Mouse (Mus musculus) midbrain, embryonic 15.5 days (tissue): ENCODE data around the gene Ophn1. TPM values are rescaled to one million over a fixed set of nuclear protein-coding genes. Genes with fewer than 3 reads are reported as not detected.

Source experiments
- ATAC-seq: fragments of 200-750 bp; cut with Nextera tagmentation; replicated peaks from 2 replicates; pipeline ENCODE4 v1.8.0; 2017; ENCODE audit warnings: moderate TSS enrichment
- H3K27ac ChIP-seq: fragments of 300-500 bp; sonication (generic); 2 replicates; pipeline ENCODE4 v1.5.1; 2015; ENCODE audit warnings: mild to moderate bottlenecking, inconsistent platforms
- H3K27me3 ChIP-seq: fragments of 300-500 bp; sonication (generic); replicated peaks from 2 replicates; pipeline ENCODE4 v1.6.1; 2015; ENCODE audit warnings: inconsistent platforms
- H3K36me3 ChIP-seq: fragments of 300-500 bp; sonication (generic); replicated peaks from 2 replicates; pipeline ENCODE4 v1.6.1; 2015; ENCODE audit warnings: inconsistent platforms
- H3K4me1 ChIP-seq: fragments of 300-500 bp; sonication (generic); 2 replicates; pipeline ENCODE4 v1.6.1; 2015; ENCODE audit warnings: inconsistent platforms
- H3K4me2 ChIP-seq: fragments of 300-500 bp; sonication (generic); 2 replicates; pipeline ENCODE4 v1.6.1; 2015; ENCODE audit warnings: inconsistent platforms, mild to moderate bottlenecking, moderate library complexity
- H3K4me3 ChIP-seq: fragments of 300-500 bp; sonication (generic); 2 replicates; pipeline ENCODE4 v1.5.1; 2015; ENCODE audit warnings: mild to moderate bottlenecking, inconsistent platforms
- H3K9ac ChIP-seq: fragments of 300-500 bp; sonication (generic); 2 replicates; pipeline ENCODE4 v1.6.1; 2015; ENCODE audit warnings: mild to moderate bottlenecking, inconsistent platforms
- H3K9me3 ChIP-seq: fragments of 300-500 bp; sonication (generic); 2 replicates; pipeline ENCODE4 v1.6.1; 2016; ENCODE audit warnings: inconsistent platforms
- WGBS: fragments of 180-500 bp; shearing (Covaris S2); methylation state at CpG from one replicate; pipeline ENCODE4 v1.1.7; 2015; ENCODE audit warnings: mixed read lengths; 5-methylcytosine and 5-hydroxymethylcytosine counted together
- polyA plus RNA-seq: library from polyadenylated mRNA; unstranded; fragments of >200 nt; fragmentation: Nextera tagmentation; extraction: Ambion mirVana; gene quantifications from 2 replicates; pipeline ENCODE4 v1.2.1, GENCODE M21; 2015

Gene Ophn1
- polyA plus RNA-seq, 1 experiment from 2014 or later: 46.6 TPM

DNA sequence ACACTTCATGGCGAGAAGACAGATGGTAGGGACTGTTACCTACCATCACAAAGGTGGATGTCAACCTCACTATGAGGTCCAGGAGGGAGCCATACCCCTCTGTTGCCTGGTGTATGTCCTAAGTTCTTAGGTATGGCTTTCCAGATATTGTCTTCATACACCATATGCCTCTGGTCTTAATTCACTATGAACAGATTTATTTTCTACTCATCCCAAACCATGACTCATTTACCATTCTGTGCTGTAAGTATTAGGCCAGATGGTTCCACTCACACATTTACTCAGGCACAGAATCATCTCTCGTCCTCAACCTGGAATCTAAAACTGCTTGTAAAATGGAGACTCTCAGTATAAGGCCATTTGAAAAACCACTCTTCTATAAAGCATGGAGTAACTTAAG is 135.7 kb downstream of the Ophn1 start:
- ATAC-seq: no peak

DNA sequence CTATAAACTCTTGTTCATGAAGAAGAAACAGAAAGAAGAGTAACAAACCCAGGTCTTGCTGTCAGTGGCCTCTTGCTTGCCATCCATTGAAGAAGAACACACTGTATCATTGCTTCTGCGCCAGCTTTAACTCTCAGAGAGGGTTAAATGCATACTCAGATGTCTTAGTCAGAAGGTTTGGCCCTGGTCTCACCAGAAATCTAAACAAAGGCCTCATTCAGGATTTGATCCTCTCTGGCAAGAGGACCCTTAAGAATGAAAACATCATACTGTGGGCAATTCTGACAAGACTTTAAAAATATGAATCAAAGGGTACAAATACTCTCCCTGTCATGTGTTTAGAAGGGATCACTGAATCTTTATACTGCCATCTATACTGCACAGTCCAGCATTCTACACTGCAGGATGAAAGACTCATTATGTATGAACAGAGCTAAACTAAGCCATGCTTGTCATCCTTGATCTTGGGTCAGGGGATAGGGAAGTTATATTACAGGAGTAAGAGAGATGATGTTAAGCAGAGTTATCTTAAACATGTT is 139.5 kb downstream of the Ophn1 start:
- 78% methylated on average over 1 of the region's 1 CpGs for WGBS
- Histone ChIP-seq H3K27me3 (no peaks in the 10 kb centered on the region), H3K36me3 (no peaks in the 10 kb centered on the region), H3K9ac (no peak overlapping the region), H3K4me3 (no peak overlapping the region), H3K4me1 (no peaks in the 10 kb centered on the region), H3K27ac (no peak overlapping the region), H3K9me3 (no peaks in the 10 kb centered on the region), H3K4me2 (no peak overlapping the region)
- no peak for ATAC-seq

More for the DNA sequence above, 135.7 kb downstream of the Ophn1 start:
- H3K36me3 ChIP-seq: no peaks in the 10 kb centered on the region
- WGBS: 74% methylated on average over 2 of the region's 2 CpGs
- no peaks in the 10 kb centered on the region for H3K4me1 ChIP-seq
- H3K27ac ChIP-seq: no peak overlapping the region
- no peak overlapping the region for H3K4me2 ChIP-seq
- no peaks in the 10 kb centered on the region for H3K9me3 ChIP-seq
- H3K9ac ChIP-seq: no peak overlapping the region
- no peaks in the 10 kb centered on the region for H3K27me3 ChIP-seq
- no peak overlapping the region for H3K4me3 ChIP-seq

DNA sequence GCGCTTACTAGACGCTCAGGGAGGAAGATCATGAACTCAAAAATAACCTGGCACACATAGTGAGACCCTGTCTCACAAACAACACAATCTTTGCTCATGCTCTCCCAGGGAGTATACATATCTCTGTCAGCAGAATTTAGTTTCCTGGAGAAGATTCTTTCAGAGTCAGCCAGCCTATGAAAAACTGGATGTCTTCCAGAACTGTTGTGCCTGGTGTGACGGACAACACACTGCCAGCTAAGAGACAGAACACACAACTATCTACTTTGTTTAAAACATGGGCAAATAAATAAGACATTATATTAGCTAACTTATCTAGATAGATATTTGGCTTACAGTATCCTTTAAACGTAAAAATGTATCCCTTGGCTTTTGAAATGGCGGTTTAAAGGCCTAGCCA is 154.1 kb downstream of the Ophn1 start:
- Histone ChIP-seq H3K36me3 (no peaks in the 10 kb centered on the region), H3K27ac (no peak overlapping the region), H3K4me3 (no peak overlapping the region), H3K9ac (no peak overlapping the region), H3K9me3 (no peaks in the 10 kb centered on the region), H3K27me3 (no peaks in the 10 kb centered on the region), H3K4me2 (no peak overlapping the region), H3K4me1 (no peaks in the 10 kb centered on the region)
- no peak for ATAC-seq
- WGBS: 86% methylated on average over 5 of the region's 5 CpGs

DNA sequence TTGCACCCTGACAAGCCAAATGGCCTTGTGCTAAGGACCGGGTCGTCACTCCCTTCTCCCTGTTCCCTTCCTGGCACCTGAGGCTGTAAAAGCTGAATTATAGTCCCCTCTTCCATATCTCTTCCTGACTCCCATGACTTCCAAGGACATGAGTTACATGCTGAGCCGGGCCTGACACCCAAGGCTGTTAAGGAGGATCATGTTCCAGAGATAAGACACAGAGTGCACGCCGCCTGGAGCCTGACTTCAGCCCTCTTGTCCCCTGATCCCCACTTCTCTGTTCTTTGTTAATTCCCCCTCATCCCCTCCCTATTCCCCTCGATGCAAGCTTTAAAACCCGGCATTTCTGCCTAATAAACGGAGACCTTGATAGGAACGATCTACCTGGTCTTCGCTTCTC is 167.8 kb downstream of the Ophn1 start:
- Histone ChIP-seq H3K36me3 (no peaks in the 10 kb centered on the region), H3K27me3 (no peaks in the 10 kb centered on the region), H3K4me1 (no peaks in the 10 kb centered on the region), H3K9ac (no peak overlapping the region), H3K27ac (no peak overlapping the region), H3K9me3 (no peaks in the 10 kb centered on the region), H3K4me3 (no peak overlapping the region), H3K4me2 (no peak overlapping the region)
- WGBS: 85% methylated on average over 10 of the region's 10 CpGs
- no peak for ATAC-seq

DNA sequence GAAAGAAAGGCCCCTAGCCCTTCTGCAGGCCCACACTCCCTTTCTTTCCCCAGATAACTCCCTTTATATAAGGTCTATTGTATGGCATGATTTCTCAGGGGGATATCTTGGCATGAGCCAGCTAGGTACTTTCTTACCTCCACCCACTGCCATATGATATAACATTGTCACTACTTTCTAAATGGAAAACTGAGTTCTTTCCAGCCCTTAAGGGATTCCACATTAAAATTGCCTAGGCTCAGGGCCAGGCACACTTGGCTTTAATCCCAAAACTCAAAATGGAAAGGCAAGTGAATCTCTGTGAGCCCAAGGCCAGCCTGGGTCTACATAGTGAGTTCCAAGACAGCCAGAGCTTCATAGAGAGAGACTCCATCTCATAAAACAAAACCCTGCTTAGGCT is 183.1 kb downstream of the Ophn1 start:
- no peak overlapping the region for H3K9ac ChIP-seq
- H3K27me3 ChIP-seq: no peaks in the 10 kb centered on the region
- no peak overlapping the region for H3K4me3 ChIP-seq
- H3K9me3 ChIP-seq: no peaks in the 10 kb centered on the region
- ATAC-seq: no peak
- H3K27ac ChIP-seq: no peak overlapping the region
- H3K36me3 ChIP-seq: no peaks in the 10 kb centered on the region
- no peak overlapping the region for H3K4me2 ChIP-seq
- H3K4me1 ChIP-seq: no peaks in the 10 kb centered on the region

DNA sequence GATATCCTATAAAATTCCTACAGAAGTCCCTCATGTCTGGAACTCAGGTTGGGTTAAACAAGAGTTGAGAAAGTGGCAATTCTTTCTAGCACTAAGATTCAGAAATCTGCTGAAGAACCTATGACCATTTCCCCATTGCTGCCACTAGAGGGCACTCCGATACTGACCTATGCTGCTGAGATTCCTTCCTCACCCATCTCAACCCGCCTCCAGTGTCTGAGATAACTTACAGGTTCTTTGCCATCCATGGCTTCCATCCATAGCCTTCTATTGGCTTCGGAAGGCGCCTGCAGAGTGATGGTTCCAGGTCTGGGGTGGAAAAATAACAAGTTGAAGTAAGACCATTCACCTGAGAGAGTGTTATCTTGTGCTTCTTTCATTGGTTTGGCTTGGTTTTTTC is 189.2 kb downstream of the Ophn1 start:
- H3K4me2 ChIP-seq: no peak overlapping the region
- no peaks in the 10 kb centered on the region for H3K9me3 ChIP-seq
- H3K36me3 ChIP-seq: no peaks in the 10 kb centered on the region
- H3K4me1 ChIP-seq: no peaks in the 10 kb centered on the region
- H3K27me3 ChIP-seq: no peaks in the 10 kb centered on the region
- H3K27ac ChIP-seq: no peak overlapping the region
- 19% methylated on average over 4 of the region's 4 CpGs for WGBS
- ATAC-seq: peak; percentile 67; the same call in 1 of the 2 replicates
- no peak overlapping the region for H3K4me3 ChIP-seq
- no peak overlapping the region for H3K9ac ChIP-seq

DNA sequence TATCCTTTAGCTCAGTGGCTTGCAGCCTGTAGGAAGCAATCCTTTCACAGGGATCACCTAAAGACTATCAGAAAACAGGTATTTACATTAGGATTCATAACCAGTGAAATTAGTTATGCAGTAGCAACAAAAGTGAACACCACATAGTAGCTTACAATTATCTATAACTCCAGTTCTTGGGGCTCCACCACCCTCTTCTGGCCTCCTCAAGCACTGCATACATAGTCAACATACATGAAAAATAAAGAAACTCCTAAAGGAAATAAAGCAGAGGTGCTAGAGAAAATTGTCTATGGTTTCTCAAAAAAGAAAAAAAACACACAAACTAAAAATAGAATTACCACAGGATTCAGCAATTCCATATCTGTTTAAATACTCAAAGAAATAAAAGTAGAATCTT is 208.2 kb downstream of the Ophn1 start:
- Histone ChIP-seq H3K4me1 (no peaks in the 10 kb centered on the region), H3K9ac (no peak overlapping the region), H3K4me2 (no peak overlapping the region), H3K36me3 (no peaks in the 10 kb centered on the region), H3K27ac (no peak overlapping the region), H3K27me3 (no peaks in the 10 kb centered on the region), H3K9me3 (no peaks in the 10 kb centered on the region), H3K4me3 (no peak overlapping the region)
- no peak for ATAC-seq

DNA sequence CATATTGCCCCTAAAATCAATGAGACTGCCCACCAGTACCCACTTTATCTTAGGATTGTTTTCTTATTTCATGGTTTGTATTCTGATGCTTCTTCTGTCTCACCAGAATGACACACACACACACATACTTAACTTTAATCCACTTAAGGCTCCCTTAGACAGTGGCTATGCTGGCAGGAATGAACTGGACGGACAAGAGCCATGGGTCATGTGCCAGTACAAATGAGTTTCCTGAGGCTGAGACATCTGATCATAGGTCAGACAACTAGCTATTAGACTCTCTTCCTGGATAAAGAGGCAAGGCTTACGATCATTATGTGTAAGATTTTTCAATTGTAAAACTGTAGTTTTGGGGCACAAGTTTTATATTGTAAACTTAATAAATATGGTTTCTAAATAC is 209.5 kb downstream of the Ophn1 start:
- Histone ChIP-seq H3K4me2 (no peak overlapping the region), H3K4me3 (no peak overlapping the region), H3K27me3 (no peaks in the 10 kb centered on the region), H3K9me3 (no peaks in the 10 kb centered on the region), H3K4me1 (no peaks in the 10 kb centered on the region), H3K36me3 (no peaks in the 10 kb centered on the region), H3K27ac (no peak overlapping the region), H3K9ac (no peak overlapping the region)
- no peak for ATAC-seq
- 80% methylated on average over 2 of the region's 2 CpGs for WGBS

DNA sequence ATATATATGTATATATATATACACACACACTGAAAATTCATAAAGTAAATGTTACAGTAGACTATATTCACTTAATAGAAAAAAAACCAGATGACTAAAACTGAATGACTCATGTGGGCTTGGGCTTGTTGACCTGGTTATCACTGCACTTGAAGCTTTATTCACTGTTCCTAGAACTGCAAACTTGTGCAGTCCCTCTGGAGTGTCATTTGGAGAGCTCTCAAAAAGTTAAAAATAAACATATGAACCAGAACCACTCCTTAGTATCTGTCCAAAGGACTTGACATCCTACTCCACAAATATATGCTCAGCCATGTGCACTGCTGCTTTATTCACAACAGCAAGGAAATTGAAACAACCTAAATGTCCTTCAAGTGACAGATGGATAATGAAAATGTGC is 219.8 kb downstream of the Ophn1 start:
- no peak overlapping the region for H3K4me3 ChIP-seq
- no peak overlapping the region for H3K27ac ChIP-seq
- H3K4me1 ChIP-seq: no peaks in the 10 kb centered on the region
- no peak for ATAC-seq
- H3K27me3 ChIP-seq: no peaks in the 10 kb centered on the region
- no peak overlapping the region for H3K9ac ChIP-seq
- H3K9me3 ChIP-seq: no peaks in the 10 kb centered on the region
- no peaks in the 10 kb centered on the region for H3K36me3 ChIP-seq
- H3K4me2 ChIP-seq: no peak overlapping the region

DNA sequence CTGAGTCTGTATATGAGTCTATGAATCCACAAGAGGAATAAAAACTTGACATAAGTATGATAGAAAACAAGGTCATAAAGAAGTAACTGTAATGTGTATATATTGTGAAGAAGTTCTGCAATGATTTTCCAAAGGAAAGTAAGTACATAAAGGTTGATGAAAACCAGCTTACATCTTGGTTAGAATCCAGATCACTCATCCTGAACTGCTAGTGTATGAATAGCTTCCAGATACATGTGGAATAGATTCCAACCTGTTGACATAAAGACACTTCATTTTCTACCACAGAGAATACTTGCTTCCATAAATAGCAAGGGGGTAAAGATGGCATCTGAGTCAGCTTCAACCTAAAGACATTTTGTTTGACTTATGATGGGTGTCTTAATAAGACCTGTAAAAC is 239.4 kb downstream of the Ophn1 start:
- Histone ChIP-seq H3K4me3 (no peak overlapping the region), H3K4me1 (no peaks in the 10 kb centered on the region), H3K36me3 (no peaks in the 10 kb centered on the region), H3K27ac (no peak overlapping the region), H3K4me2 (no peak overlapping the region), H3K9ac (no peak overlapping the region), H3K9me3 (no peaks in the 10 kb centered on the region), H3K27me3 (no peaks in the 10 kb centered on the region)
- no peak for ATAC-seq

DNA sequence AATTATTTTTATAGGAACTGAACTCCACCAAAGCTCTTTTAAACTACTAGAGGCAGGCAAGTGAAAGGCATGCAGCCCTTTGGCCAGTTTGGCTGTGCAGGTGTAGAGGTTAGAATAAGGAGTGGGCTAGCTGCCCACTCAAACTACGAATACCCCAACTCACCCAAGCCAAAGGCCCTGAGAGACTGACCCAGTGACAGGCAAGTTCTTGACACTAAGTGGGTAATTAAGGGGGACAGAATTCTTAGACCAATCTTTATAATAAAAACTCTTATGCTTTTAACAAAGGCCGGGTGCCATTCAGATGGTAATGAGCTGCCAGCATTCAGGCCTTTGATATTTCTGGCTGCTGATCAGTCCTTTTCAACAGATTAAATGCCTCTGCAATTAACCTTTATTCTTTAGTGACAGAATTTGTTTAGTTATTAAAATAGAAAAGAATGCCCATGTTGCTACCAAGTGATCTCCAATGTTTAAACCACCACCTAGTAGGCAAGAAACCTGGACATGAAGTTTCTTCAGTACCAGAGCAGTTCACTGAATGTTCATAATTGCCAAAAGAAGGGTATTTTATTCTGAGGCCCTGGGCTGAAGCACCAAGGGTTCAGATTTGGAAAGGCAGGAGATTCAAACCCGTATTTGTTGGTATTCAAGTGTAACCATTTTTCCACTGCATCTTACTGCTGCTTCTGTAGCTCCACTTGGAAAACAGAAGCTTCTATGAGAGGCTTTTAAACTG is 262.0 kb downstream of the Ophn1 start:
- H3K4me2 ChIP-seq: no peak overlapping the region
- no peaks in the 10 kb centered on the region for H3K9me3 ChIP-seq
- H3K4me1 ChIP-seq: no peaks in the 10 kb centered on the region
- no peak overlapping the region for H3K9ac ChIP-seq
- no peaks in the 10 kb centered on the region for H3K36me3 ChIP-seq
- 48% methylated on average over 3 of the region's 3 CpGs for WGBS
- ATAC-seq: no peak
- H3K27ac ChIP-seq: no peak overlapping the region
- no peaks in the 10 kb centered on the region for H3K27me3 ChIP-seq
- H3K4me3 ChIP-seq: no peak overlapping the region

DNA sequence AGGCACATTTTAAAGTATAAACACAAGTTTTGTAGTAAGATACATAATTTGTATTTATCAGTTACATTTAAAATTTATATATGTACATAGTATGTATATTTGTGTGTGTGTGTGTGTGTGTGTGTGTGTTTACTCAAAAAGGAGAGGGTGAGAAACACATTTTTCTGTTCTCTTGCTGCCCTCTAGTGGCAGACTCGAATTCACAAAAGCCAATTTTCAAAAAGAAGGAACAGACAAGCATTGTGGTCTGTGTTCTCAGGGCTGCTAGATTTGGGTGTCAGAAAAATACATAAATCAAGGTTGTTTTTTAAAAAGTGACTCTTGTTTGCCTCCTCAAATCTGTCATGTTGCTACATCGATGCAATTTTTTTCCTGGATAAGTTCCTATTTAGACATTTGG is 272.0 kb downstream of the Ophn1 start:
- H3K4me1 ChIP-seq: no peaks in the 10 kb centered on the region
- no peak overlapping the region for H3K9ac ChIP-seq
- H3K27me3 ChIP-seq: no peaks in the 10 kb centered on the region
- H3K36me3 ChIP-seq: no peaks in the 10 kb centered on the region
- no peaks in the 10 kb centered on the region for H3K9me3 ChIP-seq
- 0% methylated on average over 2 of the region's 2 CpGs for WGBS
- no peak overlapping the region for H3K27ac ChIP-seq
- ATAC-seq: no peak
- H3K4me2 ChIP-seq: no peak overlapping the region
- H3K4me3 ChIP-seq: no peak overlapping the region

DNA sequence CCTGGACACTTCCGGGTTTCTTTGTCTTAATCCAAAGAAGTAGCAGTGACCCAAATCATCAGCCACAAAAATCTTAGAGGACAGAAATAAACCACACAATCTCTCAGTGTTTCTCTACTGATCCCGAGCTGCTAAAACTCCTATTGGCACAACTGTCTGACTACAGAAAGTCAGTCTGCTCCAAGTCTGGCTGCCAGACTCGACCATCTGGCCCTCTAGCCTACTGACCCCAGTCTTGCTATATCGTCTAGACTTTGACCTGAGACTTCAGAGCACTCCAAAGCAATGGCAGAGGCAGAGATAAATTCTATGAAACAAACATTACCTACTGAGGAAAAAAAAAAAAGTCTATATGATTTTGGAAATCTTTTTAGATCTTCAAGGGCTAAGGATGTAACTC is 273.4 kb downstream of the Ophn1 start:
- H3K4me1 ChIP-seq: no peaks in the 10 kb centered on the region
- WGBS: 79% methylated on average over 4 of the region's 4 CpGs
- no peak overlapping the region for H3K9ac ChIP-seq
- no peak overlapping the region for H3K4me2 ChIP-seq
- ATAC-seq: no peak
- H3K9me3 ChIP-seq: no peaks in the 10 kb centered on the region
- H3K27ac ChIP-seq: no peak overlapping the region
- H3K27me3 ChIP-seq: no peaks in the 10 kb centered on the region
- no peak overlapping the region for H3K4me3 ChIP-seq
- H3K36me3 ChIP-seq: no peaks in the 10 kb centered on the region
